Mouse (Mus musculus) hindbrain, embryonic 16.5 days (tissue): Measurements from ENCODE around the gene Mink1. TPM values are rescaled to one million over a fixed set of nuclear protein-coding genes. Genes with fewer than 3 reads are reported as not detected.

Experiments used
- ATAC-seq: fragments of 200-750 bp; cut with Nextera tagmentation; 2 replicates; pipeline ENCODE4 v1.8.0; 2017; ENCODE audit warnings: moderate TSS enrichment, moderate library complexity
- H3K27ac ChIP-seq: fragments of 300-500 bp; sonication (generic); 2 replicates; pipeline ENCODE4 v1.5.1; 2014; ENCODE audit warnings: low read depth, mild to moderate bottlenecking, control low read depth, low read length, moderate library complexity
- H3K27me3 ChIP-seq: fragments of 300-500 bp; sonication (generic); replicated peaks from 2 replicates; pipeline ENCODE4 v1.6.1; 2014; ENCODE audit warnings: low read length; ENCODE audit not compliant: control insufficient read depth, insufficient read depth
- H3K36me3 ChIP-seq: fragments of 300-500 bp; sonication (generic); 2 replicates; pipeline ENCODE4 v1.6.1; 2014; ENCODE audit warnings: mild to moderate bottlenecking, low read length, moderate library complexity, mixed read lengths; ENCODE audit not compliant: control insufficient read depth, insufficient read depth
- H3K4me1 ChIP-seq: fragments of 300-500 bp; sonication (generic); 2 replicates; pipeline ENCODE4 v1.6.1; 2014; ENCODE audit warnings: low read depth, low read length; ENCODE audit not compliant: control insufficient read depth, insufficient read depth
- H3K4me2 ChIP-seq: fragments of 300-500 bp; sonication (generic); 2 replicates; pipeline ENCODE4 v1.6.1; 2014; ENCODE audit warnings: mild to moderate bottlenecking, low read length, control low read depth, moderate library complexity
- H3K4me3 ChIP-seq: fragments of 300-500 bp; sonication (generic); 2 replicates; pipeline ENCODE4 v1.5.1; 2014; ENCODE audit warnings: mild to moderate bottlenecking, low read length, control low read depth, moderate library complexity
- H3K9ac ChIP-seq: fragments of 300-500 bp; sonication (generic); 2 replicates; pipeline ENCODE4 v1.6.1; 2014; ENCODE audit warnings: low read depth, mild to moderate bottlenecking, control low read depth, low read length, moderate library complexity
- H3K9me3 ChIP-seq: fragments of 300-500 bp; sonication (generic); 2 replicates; pipeline ENCODE4 v1.6.1; 2014; ENCODE audit warnings: mild to moderate bottlenecking, low read length, moderate library complexity; ENCODE audit not compliant: control insufficient read depth
- WGBS: fragments of 180-500 bp; shearing (Covaris S2); extraction: QIAGEN DNeasy Blood & Tissue Kit; methylation state at CpG from one replicate; pipeline ENCODE4 v1.1.7; 2014; 5-methylcytosine and 5-hydroxymethylcytosine counted together
- polyA plus RNA-seq: library from polyadenylated mRNA; unstranded; fragments of >200 nt; fragmentation: Nextera tagmentation; extraction: Ambion mirVana; gene quantifications from 2 replicates; pipeline ENCODE4 v1.2.1, GENCODE M21; 2015

Gene Mink1
- polyA plus RNA-seq, 1 experiment from 2014 or later = 14.4 TPM

GRCm38 (mm10) chr11:70663957-70664356, 101.3 kb downstream of the Mink1 start:
- Histone ChIP-seq H3K27me3 (no peaks in the 10 kb centered on the region), H3K9ac (no peak overlapping the region), H3K4me1 (peaks cover 7% of the 10 kb centered on the region), H3K27ac (no peak overlapping the region), H3K4me3 (no peak overlapping the region), H3K9me3 (no peaks in the 10 kb centered on the region), H3K4me2 (no peak overlapping the region), H3K36me3 (peaks cover 18% of the 10 kb centered on the region)
- ATAC-seq = no peak
- WGBS = 91% methylated on average over 6 of the region's 6 CpGs

Other genes starting within 250 kb of the Mink1 start
- 0.09 and 0.14 TPM in 2 replicates for gene Alox12e, start 240.3 kb upstream of the Mink1 start, polyA plus RNA-seq
- 0.06 TPM in 1 of 2 replicates, not detected in the other for gene Alox15, start 210.8 kb upstream of the Mink1 start, polyA plus RNA-seq
- gene Pelp1, start 152.8 kb upstream of the Mink1 start, polyA plus RNA-seq = 31.7 and 37.0 TPM in 2 replicates
- gene Arrb2, start 130.2 kb upstream of the Mink1 start, polyA plus RNA-seq = 54.9 and 55.6 TPM in 2 replicates
- gene Med11, start 111.0 kb upstream of the Mink1 start, polyA plus RNA-seq = 42.9 and 46.3 TPM in 2 replicates
- gene Zmynd15, start 103.4 kb upstream of the Mink1 start, polyA plus RNA-seq = 0.86 and 1.3 TPM in 2 replicates
- 6.0 and 7.3 TPM in 2 replicates for gene Cxcl16, start 102.9 kb upstream of the Mink1 start, polyA plus RNA-seq
- 3.8 and 5.5 TPM in 2 replicates for gene Tm4sf5, start 57.6 kb upstream of the Mink1 start, polyA plus RNA-seq
- 0.34 TPM in 1 of 2 replicates, not detected in the other for gene Vmo1, start 48.3 kb upstream of the Mink1 start, polyA plus RNA-seq
- 0.39 and 0.40 TPM in 2 replicates for gene Gltpd2, start 43.7 kb upstream of the Mink1 start, polyA plus RNA-seq
- 775 and 820 TPM in 2 replicates for gene Psmb6, start 37.5 kb upstream of the Mink1 start, polyA plus RNA-seq
- gene Gm40193, start 29.9 kb upstream of the Mink1 start, polyA plus RNA-seq = not detected in 2 replicates
- gene Pld2, start 22.8 kb upstream of the Mink1 start, polyA plus RNA-seq = 20.6 and 21.4 TPM in 2 replicates
- gene 4930544D05Rik, start 53.0 kb downstream of the Mink1 start, polyA plus RNA-seq = not detected in 2 replicates
- gene Chrne, start 56.3 kb downstream of the Mink1 start, polyA plus RNA-seq = not detected in 2 replicates
- 0.19 and 0.29 TPM in 2 replicates for gene Gp1ba, start 76.2 kb downstream of the Mink1 start, polyA plus RNA-seq
- gene Rnf167, start 84.4 kb downstream of the Mink1 start, polyA plus RNA-seq = 105 and 110 TPM in 2 replicates
- gene Slc25a11, start 84.6 kb downstream of the Mink1 start, polyA plus RNA-seq = 185 and 191 TPM in 2 replicates
- 638 and 764 TPM in 2 replicates for gene Pfn1, start 91.8 kb downstream of the Mink1 start, polyA plus RNA-seq
- 6.0 and 16.3 TPM in 2 replicates for gene Eno3, start 94.3 kb downstream of the Mink1 start, polyA plus RNA-seq
- 151 and 161 TPM in 2 replicates for gene Spag7, start 106.5 kb downstream of the Mink1 start, polyA plus RNA-seq
- gene Camta2, start 125.2 kb downstream of the Mink1 start, polyA plus RNA-seq = 26.3 and 31.5 TPM in 2 replicates
- gene Inca1, start 137.3 kb downstream of the Mink1 start, polyA plus RNA-seq = 1.2 and 1.4 TPM in 2 replicates
- gene Kif1c, start 137.7 kb downstream of the Mink1 start, polyA plus RNA-seq = 1.3 and 1.6 TPM in 2 replicates
- 16.4 and 17.1 TPM in 2 replicates for gene Zfp3, start 201.3 kb downstream of the Mink1 start, polyA plus RNA-seq
- 0.19 TPM in 1 of 2 replicates, not detected in the other for gene Scimp, start 249.7 kb downstream of the Mink1 start, polyA plus RNA-seq